ENCODE assay signal across 8 mouse cellular contexts in genomic region chr11:59947752-59948400, GRCm38 (mm10). TPM values are rescaled to one million over a fixed set of nuclear protein-coding genes. Genes with fewer than 3 reads are reported as not detected.
DNase-seq lines count a peak whose midpoint lies in the region; ATAC-seq and TF ChIP-seq lines count a peak whose summit lies in the region.

TSS of gene Med9 (plus strand) at chr11:59948206.

- no peaks in the 10 kb centered on the region for H3K27me3 ChIP-seq in Patski
- no peaks in the 10 kb centered on the region for H3K27me3 ChIP-seq in hindbrain, embryonic 14.5 days (ENCODE audit: control insufficient read depth, insufficient read depth, low read length)

- H3K36me3 ChIP-seq in hindbrain, embryonic 14.5 days (replicated peaks; ENCODE audit: control insufficient read depth, insufficient read depth) = no peaks in the 10 kb centered on the region

- ATAC-seq in Patski = peak; percentile 67
- ATAC-seq in hindbrain, embryonic 14.5 days (ENCODE audit: low FRiP score) = peak; percentile 97

- in situ Hi-C loops in Patski (cut with MboI; ENCODE audit: low pct_unique_long_range_greater_than_20kb) = no loop called here

- peaks cover 16% of the 10 kb centered on the region for H3K4me1 ChIP-seq in hindbrain, embryonic 14.5 days (replicated peaks; ENCODE audit: control insufficient read depth, insufficient read depth, low read length)

- H3K9ac ChIP-seq in hindbrain, embryonic 14.5 days = peak within 1 kb of the TSS; percentile 98

- CTCF ChIA-PET in Patski (lab: Charles Lee) = interaction anchor here (1.6 kb wide), 1 partner anchor 12 kb away, joined by 4 read pairs; no protein-coding TSS in a partner anchor

- POLR2A ChIA-PET in Patski (lab: Charles Lee) = interaction anchor here (0.7 to 1.1 kb wide), 2 partner anchors 12 kb away, joined by 3 read pairs; no protein-coding TSS in a partner anchor

- H3K27ac ChIP-seq in hindbrain, embryonic 14.5 days = peak within 1 kb of the TSS; percentile 89

- no peaks in the 10 kb centered on the region for H3K9me3 ChIP-seq in hindbrain, embryonic 14.5 days (ENCODE audit: control insufficient read depth, low read length)

- H3K4me3 ChIP-seq in hindbrain, embryonic 14.5 days (replicated peaks; ENCODE audit: low read length) = peak within 1 kb of the TSS; percentile 99

- no peak for DNase-seq in Patski (ENCODE audit: low read depth, low spot score)
- peak; percentile 93 to 95 for DNase-seq in cerebellum, postnatal 14 days
- DNase-seq in frontal cortex, postnatal 25 days (ENCODE audit: low spot score in 2 of 2) = peak; percentile 92 to 96
- DNase-seq in hindbrain, embryonic 14.5 days (ENCODE audit: low spot score) = peak; percentile 97
- DNase-seq in left cerebral cortex, adult 11 months (ENCODE audit: low spot score) = peak; percentile 91
- peak; percentile 95 to 96 for DNase-seq in lung, postnatal 4 days
- DNase-seq in retina, postnatal 7 days (ENCODE audit: low read depth, low spot score) = peak; percentile 92
- peak; percentile 86 for DNase-seq in urinary bladder, adult 2 months (ENCODE audit: low spot score)

- peak within 1 kb of the TSS; percentile 92 for H3K4me2 ChIP-seq in hindbrain, embryonic 14.5 days (replicated peaks)

- under 1% methylated on average over 43 of the region's 43 CpGs for WGBS in hindbrain, embryonic 14.5 days

- no peak for TF ChIP-seq CTCF in Patski (IDR thresholded peaks at IDR 0.05)

RNA-seq across cellular contexts. Expression of gene Med9, which starts in this region (rescaled TPM):
- 30.4 TPM for polyA plus RNA-seq in Patski (2021)
- polyA plus RNA-seq in hindbrain, embryonic 14.5 days (2014; fragmentation: Nextera tagmentation; extraction: Ambion mirVana) = 32.7 and 36.1 TPM in 2 replicates
- 19.9 and 23.0 TPM in 2 replicates for polyA plus RNA-seq in urinary bladder, adult 2 months (2012; rRNA removed)
